12 mouse cellular contexts compared by ENCODE assay signal in the genomic region with DNA sequence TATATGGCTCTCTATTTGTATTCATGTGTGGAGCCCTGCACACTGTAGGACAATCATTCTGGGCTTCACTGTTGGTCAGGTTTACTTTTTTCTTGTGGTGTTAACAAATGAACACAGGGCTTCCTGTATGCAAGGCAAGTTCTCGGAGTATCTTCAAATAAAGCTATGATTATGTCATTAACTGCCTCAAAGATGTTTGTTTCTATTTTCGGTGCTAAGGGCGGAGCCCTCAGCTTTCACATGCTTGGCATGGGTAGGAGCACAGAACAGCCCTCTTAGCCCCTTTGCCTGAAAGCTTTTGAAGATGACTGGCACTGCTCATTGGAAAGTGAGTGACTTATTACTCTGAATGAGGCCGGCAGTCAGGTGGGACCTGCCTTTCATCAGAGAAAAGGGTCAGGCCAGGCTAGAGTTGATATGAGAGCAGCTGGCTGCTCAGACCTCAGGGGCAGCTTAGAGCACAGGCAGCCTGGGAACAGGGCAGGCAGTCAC. TPM values are rescaled to one million over a fixed set of nuclear protein-coding genes. Genes with fewer than 3 reads are reported as not detected.
DNase-seq lines count a peak whose midpoint lies in the region; ATAC-seq lines count a peak whose summit lies in the region.
"Had no signal": no experiment of that assay in that cellular context is flagged by ENCODE, and none has a peak within 500 bp of the region (broad histone marks: within the 10 kb centered on the region; RNA-seq: fewer than 3 reads in every experiment).

No protein-coding gene starts in this region.

- peak; percentile 93 for DNase-seq in heart, adult 11 months
- no peak for DNase-seq in heart, postnatal 36 days
- DNase-seq in T-cell, adult 2 months (ENCODE audit: low spot score): peak; percentile 68
- DNase-seq in cerebellum, postnatal 4 days (ENCODE audit: low spot score in 2 of 2): no peak
- no peak for DNase-seq in right cerebral cortex, postnatal 14 days
- no peak for DNase-seq in right cerebral cortex, postnatal 25 days
- DNase-seq: adrenal gland, postnatal 36 days; cerebellum, adult 18-20 months; layer of hippocampus, postnatal 36 days had no signal

- intact Hi-C loops in heart, postnatal 36 days (cut with DNase I): no loop called here

- ATAC-seq in hematopoietic stem cell, adult 5-6 weeks (replicated peaks in 1 of 2; ENCODE audit: insufficient read depth in 1 of 2, low FRiP score in 2 of 2, low TSS enrichment in 1 of 2, low read depth in 1 of 2, poor library complexity in 2 of 2, severe bottlenecking in 2 of 2): peak; percentile 55 to 57; a peak in 3 of 4 replicates
- ATAC-seq in megakaryocyte, adult 5-6 weeks (ENCODE audit: poor library complexity, severe bottlenecking): 0 out of 2 replicates have a peak, but pooled peaks have one; percentile 25
- ATAC-seq: forebrain, embryonic 14.5 days had no signal

RNA-seq across cellular contexts. Expression of a gene that starts 44.7 kb away (rescaled TPM):
- total RNA-seq in heart, postnatal 36 days (2021): 10 to 100 TPM; 16.8 to 17.8 TPM
- total RNA-seq in hematopoietic stem cell, adult 5-6 weeks (2017): 165 and 176 TPM in 2 replicates
- 48.3 and 53.9 TPM in 2 replicates for total RNA-seq in megakaryocyte, adult 5-6 weeks (2015)
- 44.6 and 46.2 TPM in 2 replicates for total RNA-seq in megakaryocyte, adult 5-6 weeks (2017)

Comparison
In these comparisons a context has a peak if more than half of its experiments do, and no peak if none do; other contexts are left out.
1. DNase-seq: peak in heart, adult 11 months (single experiment) and T-cell, adult 2 months (single experiment); none in heart, postnatal 36 days (0 of 2), cerebellum, postnatal 4 days (0 of 2), right cerebral cortex, postnatal 14 days (single experiment) and right cerebral cortex, postnatal 25 days (single experiment).